Mouse (Mus musculus) spleen, postnatal 14 days (tissue): ENCODE data around the gene 4930512M02Rik.
"Not testable (repeated sequence)": the region's sequence is repeated elsewhere in the genome, so short reads cannot be mapped to it uniquely, and the experiment has no call there.

Experiments
- DNase-seq, 2 experiments: peaks; one replicate each; pipeline ENCODE4 v3.0.0; 2021 to 2022; ENCODE audit warnings: low spot score in 2 of 2

The 4930512M02Rik gene

DNA sequence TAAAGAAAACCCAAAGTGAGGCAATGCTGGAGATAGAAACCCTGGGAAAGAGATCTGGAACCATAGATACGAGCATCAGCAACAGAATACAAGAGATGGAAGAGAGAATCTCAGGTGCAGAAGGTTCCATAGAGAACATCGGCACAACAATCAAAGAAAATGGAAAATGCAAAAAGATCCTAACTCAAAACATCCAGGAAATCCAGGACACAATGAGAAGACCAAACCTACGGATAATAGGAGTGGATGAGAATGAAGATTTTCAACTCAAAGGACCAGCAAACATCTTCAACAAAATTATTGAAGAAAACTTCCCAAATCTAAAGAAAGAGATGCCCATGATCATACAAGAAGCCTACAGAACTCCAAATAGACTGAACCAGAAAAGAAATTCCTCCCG is at the start of gene 4930512M02Rik:
Gene 4930512M02Rik (minus strand): TSS at position 101 of the 400 bp plus-strand sequence.
- not testable (repeated sequence) for DNase-seq

DNA sequence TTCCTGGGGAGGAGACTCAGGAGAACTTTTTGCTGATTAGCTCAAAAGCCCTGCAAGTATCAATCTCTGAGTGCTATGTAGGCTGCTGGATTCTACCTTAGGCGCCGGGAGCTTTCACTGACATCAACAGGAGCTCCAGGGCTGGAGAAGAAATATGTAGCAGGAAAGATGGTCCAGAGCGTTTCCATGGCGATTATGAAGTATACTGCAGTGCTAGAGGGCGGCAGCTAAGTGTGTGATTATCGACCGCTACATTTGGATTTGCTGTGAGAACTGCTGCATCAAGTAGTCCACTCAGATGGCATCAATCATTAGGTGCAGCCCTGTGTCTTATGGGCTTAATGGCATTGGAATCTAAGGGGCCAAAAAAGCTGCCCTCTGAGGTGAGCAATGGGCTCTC is 49.5 kb upstream of the 4930512M02Rik start:
- DNase-seq = no peak

DNA sequence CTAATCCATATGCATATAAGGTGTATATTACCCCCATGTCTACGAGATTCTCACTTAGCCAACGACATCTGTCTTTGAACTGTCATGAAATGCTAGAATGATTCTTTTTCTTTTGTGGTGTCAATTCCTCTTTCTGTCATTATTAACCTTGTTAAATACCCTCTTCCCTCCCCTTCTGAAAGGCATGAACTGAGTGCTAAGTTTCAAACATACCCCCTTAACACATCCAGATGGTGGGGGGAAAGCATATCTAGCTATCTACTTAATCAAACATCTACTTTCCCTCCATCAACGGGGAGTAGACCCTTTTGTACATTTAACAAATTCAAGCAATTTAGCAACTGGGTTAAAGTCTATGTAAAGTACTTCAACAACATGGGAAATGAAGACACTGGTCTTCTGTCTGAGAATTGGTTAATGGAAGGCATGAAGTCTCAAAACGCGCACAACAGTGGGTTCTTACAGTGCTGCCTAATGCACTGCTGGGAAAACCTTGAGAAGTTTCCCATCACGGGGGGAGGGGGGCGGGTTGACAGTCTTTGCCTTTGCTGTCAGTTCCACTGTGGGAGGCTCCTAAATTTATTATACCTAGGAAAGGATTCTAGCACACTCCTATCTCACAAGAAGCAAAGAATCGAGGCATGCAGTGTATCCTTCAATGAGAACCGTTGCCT is 48.6 kb upstream of the 4930512M02Rik start:
- DNase-seq = no peak

DNA sequence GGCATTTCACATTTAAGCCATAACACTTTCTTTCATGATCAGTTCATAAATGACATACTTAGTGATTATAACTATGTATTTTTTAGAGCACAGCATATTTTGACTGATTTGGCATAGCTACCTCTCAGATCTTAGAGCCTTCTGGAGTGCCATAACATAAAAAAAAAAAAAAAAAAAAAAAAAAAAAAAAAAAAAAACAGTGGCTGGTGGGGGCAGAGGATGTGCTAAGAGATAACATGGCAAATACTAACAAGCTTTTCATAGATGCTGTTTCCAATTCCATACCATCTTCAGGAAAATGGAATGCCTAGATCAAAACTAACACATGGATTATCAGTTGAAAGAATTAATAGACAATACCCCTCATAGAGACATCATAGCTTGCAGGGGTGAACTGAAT is 47.4 kb upstream of the 4930512M02Rik start:
- DNase-seq = no peak

DNA sequence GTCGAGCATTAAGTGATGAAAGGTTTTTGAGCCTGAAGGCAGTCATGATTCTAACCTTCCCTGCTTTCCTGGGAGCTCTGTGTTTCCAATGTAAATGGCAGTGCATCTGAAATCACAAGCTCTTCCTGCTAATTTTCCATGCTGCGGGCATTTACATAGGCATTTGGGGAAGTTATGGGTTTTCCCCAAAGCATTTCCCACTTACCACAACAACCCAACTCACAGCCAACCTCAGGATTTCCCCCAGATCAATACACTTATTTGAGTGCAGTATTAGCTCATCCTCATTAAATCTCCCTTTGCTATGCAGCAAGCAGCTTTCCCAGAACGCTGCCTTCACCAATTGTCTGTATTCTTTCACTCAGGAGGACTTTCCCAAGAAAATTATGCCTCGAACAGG is 45.3 kb upstream of the 4930512M02Rik start:
- DNase-seq = no peak

DNA sequence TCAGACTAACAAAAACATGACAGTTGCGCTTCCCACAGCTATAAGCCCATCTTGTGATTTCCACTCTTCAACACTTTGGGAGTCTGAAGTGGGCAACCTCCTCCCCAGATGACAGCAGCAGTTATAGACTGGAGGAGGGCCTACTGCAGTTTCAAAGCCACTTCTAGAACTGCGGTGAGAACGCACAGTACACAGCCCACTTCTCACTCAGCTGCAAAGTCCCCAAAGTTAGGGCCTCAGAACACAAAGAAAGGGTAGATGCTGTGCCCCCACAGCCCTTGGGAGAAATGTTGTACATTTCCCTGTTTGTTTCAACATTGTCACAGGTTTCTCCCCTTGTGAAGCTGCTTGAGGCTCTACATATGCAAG is 40.3 kb upstream of the 4930512M02Rik start:
- no peak for DNase-seq

DNA sequence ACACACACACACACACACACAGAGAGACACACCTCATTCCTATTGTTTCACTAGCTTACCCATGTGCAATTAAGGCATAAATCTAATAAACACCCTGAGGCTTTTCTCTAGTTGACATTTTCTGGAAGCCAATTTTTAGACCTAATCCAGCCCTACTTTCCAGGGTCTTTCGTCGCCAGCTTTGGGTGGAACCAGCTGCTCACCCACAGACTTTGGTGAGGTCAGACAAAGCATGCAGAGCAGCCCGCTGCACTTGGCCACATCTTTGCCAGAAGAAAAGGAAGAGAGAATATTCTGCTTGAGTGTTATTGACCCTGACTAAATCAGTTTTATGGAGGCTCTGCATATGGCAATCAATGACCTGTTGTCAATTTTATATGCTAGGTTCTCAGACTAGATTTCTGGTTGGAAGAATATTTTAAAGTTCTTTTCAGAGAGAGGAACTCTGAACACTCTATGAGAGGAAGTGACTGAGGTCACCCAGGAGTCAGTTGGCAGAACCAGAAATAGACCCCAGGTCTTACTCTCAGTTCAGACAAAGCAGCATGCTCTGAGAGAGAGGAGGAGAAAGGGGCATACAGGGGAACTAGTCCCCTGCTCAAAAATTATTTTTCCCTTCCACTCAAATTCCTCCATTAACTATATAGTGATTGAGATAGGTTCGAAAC is 39.8 kb upstream of the 4930512M02Rik start:
- DNase-seq = no peak

DNA sequence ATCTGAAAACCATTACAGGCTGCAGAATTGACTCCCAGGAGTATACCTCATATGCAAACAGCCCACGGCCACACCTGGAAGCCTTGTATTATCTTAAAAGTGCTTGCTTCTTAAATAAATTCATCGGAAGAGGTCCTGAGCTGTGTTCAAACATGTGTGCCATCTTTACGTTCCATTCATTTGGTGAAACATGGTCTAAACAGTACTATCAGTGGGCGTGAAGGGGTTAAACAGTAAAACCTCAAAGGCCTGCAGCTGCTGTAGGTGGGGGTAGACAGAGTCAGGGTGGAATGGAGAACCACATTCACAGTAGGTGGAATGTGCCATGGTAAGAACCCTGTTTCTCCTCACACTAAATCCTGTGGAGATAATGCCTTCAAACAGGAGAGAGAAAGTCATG is 33.0 kb upstream of the 4930512M02Rik start:
- DNase-seq = no peak

DNA sequence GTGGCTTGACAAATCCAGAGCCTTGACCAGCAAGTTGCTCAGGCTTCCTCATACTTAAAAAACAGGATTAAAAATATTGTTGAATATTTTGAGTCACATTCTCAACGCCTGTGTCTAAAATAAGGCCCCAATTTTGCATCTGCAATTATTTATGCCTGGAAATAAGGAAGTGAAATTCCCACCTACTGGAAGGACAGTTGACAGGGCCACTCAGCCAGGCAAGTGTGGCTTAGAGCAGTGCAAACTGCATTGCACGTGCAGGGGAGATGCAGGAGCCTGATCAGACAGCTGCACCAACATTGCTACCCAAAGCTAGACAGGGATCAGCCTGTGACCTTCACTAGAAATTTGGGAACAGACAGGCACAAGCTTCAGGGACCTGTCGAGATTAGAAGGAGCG is 31.2 kb upstream of the 4930512M02Rik start:
- no peak for DNase-seq

DNA sequence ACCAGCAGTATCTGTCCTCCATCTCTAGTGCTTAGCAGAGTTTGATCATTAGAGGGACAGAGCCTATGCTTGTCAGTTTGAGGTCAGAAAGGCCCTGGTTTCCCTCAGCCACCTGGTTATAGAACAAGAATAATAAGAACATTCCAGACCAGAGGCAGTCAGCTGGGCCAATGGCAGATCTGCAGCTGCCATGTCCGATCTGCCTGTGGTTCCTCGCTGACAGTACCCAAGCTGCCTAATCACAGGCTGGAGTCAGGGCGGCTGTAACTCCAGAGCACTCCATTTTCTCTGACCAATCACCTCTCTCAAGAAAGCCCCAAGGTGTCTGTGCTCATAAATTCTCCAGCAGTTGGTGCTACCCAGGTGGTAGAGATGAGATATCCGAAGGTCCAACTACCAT is 30.0 kb upstream of the 4930512M02Rik start:
- no peak for DNase-seq

DNA sequence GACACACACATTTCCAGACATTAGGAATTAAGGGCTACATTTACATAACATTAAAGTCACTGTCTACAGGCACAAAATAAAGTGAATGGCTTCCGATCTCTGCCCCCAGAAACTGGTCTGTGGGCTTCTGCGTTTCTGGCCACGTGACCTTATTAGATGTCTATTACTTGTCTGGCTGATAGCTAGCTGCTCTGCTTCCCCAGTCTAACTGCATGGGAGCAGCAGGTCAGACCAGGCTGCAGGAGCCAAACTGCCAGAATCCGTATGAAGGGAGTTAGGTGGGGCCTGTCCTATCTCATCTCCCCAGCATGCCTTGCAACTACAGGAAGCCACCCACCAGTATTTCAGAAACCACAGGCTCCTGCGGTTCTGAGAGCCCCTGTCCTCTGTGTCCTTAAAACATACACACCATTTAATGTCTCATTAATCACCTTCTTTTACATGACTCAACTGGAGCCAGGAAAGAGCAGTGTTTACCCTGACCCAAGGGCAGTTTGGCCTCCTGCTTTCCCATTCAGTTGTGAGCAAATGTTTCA is 29.4 kb upstream of the 4930512M02Rik start:
- DNase-seq = no peak

DNA sequence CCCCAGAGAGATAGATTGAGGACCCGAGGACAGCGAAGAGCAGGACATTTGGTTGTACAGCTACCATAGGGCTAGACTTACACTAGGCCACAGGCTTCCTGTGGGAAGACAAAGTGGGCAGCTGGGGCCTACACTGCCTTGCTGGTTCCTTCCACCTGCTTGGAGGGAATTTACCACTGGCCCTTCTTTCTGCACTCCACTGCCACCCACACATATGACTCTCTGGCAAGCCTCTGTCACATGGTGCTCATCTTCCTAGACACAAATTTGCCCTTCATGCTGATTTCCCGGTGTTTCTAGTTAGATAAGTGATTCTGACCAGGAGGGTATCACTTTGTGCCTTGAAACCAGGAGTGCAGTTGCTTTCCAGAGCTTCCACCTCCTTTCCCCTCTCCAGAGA is 28.8 kb upstream of the 4930512M02Rik start:
- DNase-seq = no peak

DNA sequence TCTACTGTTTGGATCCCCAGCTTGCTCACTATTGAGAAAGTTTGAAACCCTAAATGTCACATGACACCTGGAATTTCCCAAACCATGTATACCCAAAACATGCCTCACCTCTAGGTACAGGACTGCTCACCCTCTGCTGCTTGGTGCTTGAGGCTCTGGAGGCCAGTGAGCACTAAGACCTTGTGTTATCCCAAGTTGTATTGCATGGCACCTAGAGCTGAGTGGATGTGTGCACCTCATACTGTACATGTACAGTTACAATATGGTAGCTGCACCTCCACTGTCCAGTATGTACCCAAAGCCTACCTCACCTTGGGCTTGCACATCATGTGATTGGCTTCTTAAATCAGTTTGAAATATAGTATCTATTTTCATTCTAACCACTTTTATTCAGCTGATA is 16.7 kb upstream of the 4930512M02Rik start:
- DNase-seq = no peak

DNA sequence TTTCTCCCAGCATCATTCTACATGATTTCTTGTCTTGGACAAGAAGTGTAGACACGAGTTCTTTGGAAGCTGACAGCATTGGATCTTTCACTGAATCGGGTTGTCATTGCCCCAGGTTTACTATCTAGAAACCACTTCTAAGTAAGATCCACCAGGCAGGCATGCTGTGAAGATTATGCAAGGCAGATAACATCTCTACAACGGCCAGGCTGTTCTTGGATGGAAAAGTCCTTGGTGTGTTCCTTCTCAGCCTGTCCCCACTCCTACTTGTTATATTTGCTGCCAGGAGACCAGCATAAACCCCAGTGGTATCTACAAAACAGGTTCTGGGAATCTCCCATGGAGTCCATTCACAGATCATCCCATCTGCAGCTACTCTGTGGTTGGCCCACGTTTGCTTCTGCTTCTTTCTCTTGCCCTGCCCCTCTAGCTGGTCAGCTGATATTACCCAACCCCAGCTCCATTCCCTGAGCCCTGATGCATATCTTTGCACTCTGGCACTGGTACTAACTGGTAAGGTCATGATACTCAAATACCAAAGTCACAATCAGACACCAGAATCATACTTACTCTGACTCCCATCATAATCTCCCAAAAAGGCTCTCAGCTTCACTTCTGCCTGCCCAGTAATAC is 3.4 kb downstream of the 4930512M02Rik start:
- no peak for DNase-seq

DNA sequence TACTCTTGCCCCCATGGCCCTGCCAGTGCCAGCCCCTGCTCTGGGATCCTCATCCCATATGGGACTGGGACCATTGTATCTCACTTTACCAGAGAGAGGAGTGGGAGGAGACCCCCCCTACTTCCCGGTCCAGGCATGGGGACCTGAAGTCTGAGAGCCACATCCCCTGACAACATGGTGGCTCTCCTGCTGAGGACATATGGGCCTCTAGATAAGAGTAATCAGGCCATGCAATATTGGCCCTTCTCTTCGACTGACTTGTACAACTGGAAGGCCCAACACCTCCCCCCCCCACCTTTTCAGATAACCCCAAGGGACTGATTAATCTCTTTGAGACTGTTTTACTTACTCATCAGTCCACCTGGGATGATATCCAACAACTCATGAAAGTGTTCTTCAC is 18.4 kb downstream of the 4930512M02Rik start:
- no peak for DNase-seq

DNA sequence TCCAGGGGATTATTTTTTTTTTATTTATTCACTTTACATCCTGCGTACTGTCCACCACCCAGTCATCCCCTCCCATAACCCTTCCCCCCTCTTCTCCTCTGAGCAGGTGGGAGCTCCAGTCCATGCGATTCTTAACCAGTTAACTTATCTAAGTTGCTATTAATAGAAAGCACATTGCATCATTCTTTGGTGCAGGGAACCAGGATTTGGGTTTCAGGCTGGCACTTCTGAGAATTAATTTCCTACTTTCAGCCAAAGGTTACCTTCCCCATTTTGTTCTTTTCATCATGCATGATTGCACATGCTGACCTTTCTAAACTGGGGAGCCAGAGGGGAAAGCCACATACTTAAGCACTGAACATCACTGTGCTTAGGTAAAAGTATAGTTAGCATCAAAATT is 40.3 kb downstream of the 4930512M02Rik start:
- no peak for DNase-seq

DNA sequence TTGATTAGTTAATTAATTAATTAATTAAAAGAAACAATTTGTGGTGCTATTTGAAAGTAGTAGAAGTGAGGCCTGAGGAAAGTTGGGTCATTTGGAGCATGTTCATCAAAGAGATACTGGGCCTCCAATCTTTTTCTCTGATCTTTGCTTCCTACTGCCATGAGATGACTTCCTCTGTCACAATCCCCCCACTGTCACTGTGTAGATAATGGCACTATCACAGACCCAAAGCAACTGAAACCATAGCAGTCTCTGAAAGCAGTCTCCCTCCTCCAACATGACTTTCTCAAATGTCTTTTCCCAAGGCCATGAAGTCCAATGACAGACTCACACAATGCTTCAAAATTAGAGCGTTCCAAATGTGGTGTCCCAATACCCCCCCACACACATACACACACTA is 41.2 kb downstream of the 4930512M02Rik start:
- no peak for DNase-seq

DNA sequence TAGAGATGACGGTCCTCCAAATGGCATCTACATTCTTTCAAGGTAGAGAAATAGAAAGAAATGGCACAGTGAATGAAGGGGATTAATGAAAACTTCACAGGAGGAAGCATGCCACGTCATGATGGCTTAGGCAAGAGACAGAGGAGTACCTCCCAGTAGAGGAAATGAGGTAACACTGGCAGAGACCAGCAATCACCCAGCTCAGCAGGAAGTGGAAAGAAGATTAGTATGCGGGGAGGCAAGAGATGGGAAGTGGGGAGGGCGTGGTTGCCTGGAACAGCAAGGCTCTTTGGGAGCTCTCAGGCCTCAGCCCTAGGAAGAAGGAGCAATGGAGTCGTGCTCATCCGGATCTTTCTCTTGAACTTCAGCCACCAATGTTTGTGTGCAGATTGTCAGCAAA is 53.9 kb downstream of the 4930512M02Rik start:
- no peak for DNase-seq

DNA sequence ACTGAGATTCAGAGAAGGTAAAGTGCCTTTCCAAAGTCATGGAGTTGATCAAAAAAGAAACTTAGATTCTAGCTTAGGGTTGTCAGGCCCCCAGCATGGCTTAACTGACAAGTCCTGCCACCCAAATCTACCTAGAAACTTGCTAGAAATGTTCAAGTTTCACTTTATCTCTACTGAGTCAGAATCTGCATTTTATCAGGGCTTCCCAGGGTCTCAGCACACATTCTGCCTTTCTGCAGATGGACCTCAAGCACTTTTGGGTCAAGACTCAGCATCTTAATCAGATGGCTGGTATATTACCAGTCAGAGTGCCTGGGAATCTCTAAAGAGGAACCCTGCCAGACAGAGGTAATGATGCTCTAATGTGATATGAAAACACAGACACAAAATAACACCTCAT is 56.9 kb downstream of the 4930512M02Rik start:
- no peak for DNase-seq

DNA sequence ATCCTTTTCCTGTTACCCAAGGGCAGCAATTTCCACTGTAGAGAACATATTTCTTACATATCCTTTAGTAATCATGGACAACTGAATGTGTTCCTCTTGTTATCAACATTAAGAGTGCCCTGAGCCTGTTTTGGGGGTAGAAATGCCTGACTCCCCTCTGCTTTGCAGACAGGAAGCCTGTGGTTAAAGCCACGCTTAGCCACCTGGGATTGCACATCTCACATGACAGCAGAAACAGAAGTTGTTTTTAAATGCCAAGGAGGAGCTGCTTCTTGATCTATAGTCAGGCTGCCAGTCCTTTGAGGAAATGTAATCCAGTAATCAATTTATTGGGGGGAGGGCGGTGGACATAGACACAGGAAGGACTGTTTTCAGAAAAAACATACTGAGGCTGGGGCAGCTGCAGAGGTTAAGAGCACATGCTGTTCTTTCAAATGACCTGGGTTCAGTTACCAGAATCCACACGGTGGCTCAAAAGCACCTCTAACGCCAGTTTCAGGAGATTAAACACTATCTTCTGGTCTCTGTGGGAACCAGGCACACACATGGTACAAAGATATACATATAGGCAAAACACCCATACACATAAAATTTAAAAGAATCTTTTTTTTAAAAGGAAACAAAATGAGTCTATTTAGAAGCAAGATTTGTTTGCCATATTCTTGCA is 58.0 kb downstream of the 4930512M02Rik start:
- no peak for DNase-seq

DNA sequence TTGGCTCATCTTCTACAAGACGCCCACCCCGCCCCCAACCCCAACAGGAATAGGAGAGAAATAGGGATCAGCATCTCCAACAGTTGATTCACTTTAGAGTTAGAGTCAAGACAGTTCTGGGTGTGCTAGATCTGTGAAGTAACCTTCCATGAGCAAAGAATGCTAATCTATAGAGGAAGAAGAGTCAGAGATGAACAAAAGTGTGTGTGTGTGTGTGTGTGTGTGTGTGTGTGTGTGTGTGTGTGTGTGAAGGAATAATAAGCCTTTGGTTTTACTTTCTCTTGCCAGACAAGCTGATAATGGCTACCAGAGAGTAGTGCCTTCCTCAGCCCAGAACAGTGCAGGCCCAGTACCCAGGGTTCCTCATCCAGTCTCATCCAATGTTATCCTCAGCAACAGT is 59.6 kb downstream of the 4930512M02Rik start:
- DNase-seq = no peak

DNA sequence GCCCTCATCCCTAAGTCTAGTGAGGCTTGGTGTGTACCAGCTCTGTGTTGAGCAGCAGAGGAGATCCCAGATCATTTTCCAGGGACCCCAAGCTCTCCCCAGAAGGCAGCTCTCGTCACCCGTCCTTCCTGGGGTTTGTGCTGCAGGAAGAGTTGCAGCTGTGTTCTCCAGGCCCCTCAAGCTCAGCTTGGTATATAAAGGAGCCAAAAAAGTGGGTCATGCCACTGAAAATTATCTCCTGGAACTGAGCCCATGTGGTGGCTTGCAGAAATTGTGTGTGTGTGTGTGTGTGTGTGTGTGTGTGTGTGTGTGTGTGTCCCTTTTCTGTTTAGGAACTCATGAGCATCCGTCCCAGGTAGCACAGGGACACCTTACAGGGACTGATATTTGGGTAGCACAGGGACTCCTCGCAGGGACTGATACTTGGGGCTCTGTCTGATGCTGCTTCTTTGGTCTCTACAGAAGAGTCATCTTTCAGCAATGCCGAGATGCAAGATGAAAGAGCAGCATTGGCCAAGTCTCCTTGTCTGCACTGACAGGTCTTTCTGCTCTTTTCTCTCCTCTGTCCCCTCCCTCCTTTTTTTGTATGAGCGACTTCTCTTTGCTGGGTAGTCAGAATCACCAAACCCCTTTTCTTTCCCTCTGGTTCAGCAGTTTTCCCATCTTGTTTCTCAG is 62.4 kb downstream of the 4930512M02Rik start:
- no peak for DNase-seq
